ENCODE assay signal across 13 mouse cellular contexts in genomic region chr5:130065579-130065978, GRCm38 (mm10). TPM values are rescaled to one million over a fixed set of nuclear protein-coding genes. Genes with fewer than 3 reads are reported as not detected.
A peak's percentile ranks its signal among the peaks of the same experiment; 100 is the strongest.
DNase-seq lines count a peak whose midpoint lies in the region; ATAC-seq and TF ChIP-seq lines count a peak whose summit lies in the region.
"Had no signal": no experiment of that assay in that cellular context is flagged by ENCODE, and none has a peak within 500 bp of the region (broad histone marks: within the 10 kb centered on the region; RNA-seq: fewer than 3 reads in every experiment).

No protein-coding gene starts in this region.

- no peaks in the 10 kb centered on the region for H3K27me3 ChIP-seq in kidney, postnatal 0 days (ENCODE audit: insufficient read depth, low read length)
- no peaks in the 10 kb centered on the region for H3K27me3 ChIP-seq in ES-Bruce4 (ENCODE audit: control insufficient read depth, insufficient read depth, low read length, poor library complexity, severe bottlenecking)
- H3K27me3 ChIP-seq: hindbrain, embryonic 15.5 days; lung, embryonic 15.5 days; neural tube, embryonic 12.5 days had no signal

- no peaks in the 10 kb centered on the region; the same call in 1 of the 2 replicates for H3K4me1 ChIP-seq in kidney, postnatal 0 days (replicated peaks; ENCODE audit: insufficient read depth, low read length)
- no peaks in the 10 kb centered on the region for H3K4me1 ChIP-seq in ES-Bruce4 (ENCODE audit: control insufficient read depth, insufficient read depth, low read length)
- H3K4me1 ChIP-seq: hindbrain, embryonic 15.5 days; lung, embryonic 15.5 days; neural tube, embryonic 12.5 days had no signal

- ATAC-seq in kidney, postnatal 0 days (replicated peaks; ENCODE audit: low FRiP score, low read depth), result no peak
- ATAC-seq in granulocyte monocyte progenitor cell, adult 5-6 weeks (replicated peaks; ENCODE audit: poor library complexity, severe bottlenecking), result peak; percentile 82

- WGBS in kidney, postnatal 0 days, result 100% methylated on average over 1 of the region's 1 CpGs

- intact Hi-C loops in left cerebral cortex, postnatal 25 days (cut with DNase I), result no loop called here

- no peak overlapping the region for H3K9ac ChIP-seq in kidney, postnatal 0 days (ENCODE audit: low read depth, low read length)
- H3K9ac ChIP-seq in ES-Bruce4 (ENCODE audit: low read depth, poor library complexity, severe bottlenecking), result no peak overlapping the region
- H3K9ac ChIP-seq: hindbrain, embryonic 15.5 days; lung, embryonic 15.5 days; neural tube, embryonic 12.5 days had no signal

- peak; percentile 46 for TF ChIP-seq CTCF in kidney, postnatal 0 days (IDR thresholded peaks at IDR 0.05; ENCODE audit: low read depth)
- peak; percentile 22 for TF ChIP-seq CTCF in ES-Bruce4 (IDR thresholded peaks at IDR 0.05; ENCODE audit: low read depth, low read length)

- H3K36me3 ChIP-seq in kidney, postnatal 0 days (ENCODE audit: insufficient read depth, low read length), result 0 out of 2 replicates have a peak, but pooled peaks cover 3% of the 10 kb centered on the region
- no peaks in the 10 kb centered on the region for H3K36me3 ChIP-seq in ES-Bruce4 (ENCODE audit: control insufficient read depth, insufficient read depth, low read length, poor library complexity, severe bottlenecking)
- H3K36me3 ChIP-seq: lung, embryonic 15.5 days had no signal

- no peaks in the 10 kb centered on the region for H3K9me3 ChIP-seq in kidney, postnatal 0 days (replicated peaks; ENCODE audit: low read length)
- no peaks in the 10 kb centered on the region for H3K9me3 ChIP-seq in ES-Bruce4 (replicated peaks; ENCODE audit: control insufficient read depth, insufficient read depth, low read length, poor library complexity, severe bottlenecking)
- H3K9me3 ChIP-seq: hindbrain, embryonic 15.5 days; lung, embryonic 15.5 days had no signal

- no peak for DNase-seq in kidney, postnatal 0 days (ENCODE audit: low spot score)
- no peak for DNase-seq in kidney, adult 11 months
- DNase-seq in A20 (ENCODE audit: low read depth, low spot score), result peak; percentile 68
- DNase-seq in left cerebral cortex, postnatal 25 days (ENCODE audit: low spot score in 2 of 2), result no peak
- no peak for DNase-seq in cerebellum, adult 9-11 months
- no peak for DNase-seq in ovary, postnatal 10 days (ENCODE audit: low spot score)
- DNase-seq: cerebellum, postnatal 36 days; layer of hippocampus, postnatal 36 days had no signal

- H3K27ac ChIP-seq in kidney, postnatal 0 days, result no peak overlapping the region
- no peak overlapping the region for H3K27ac ChIP-seq in ES-Bruce4 (ENCODE audit: insufficient read depth, low read length)
- H3K27ac ChIP-seq: hindbrain, embryonic 15.5 days; lung, embryonic 15.5 days; neural tube, embryonic 12.5 days had no signal

- H3K4me3 ChIP-seq in kidney, postnatal 0 days (replicated peaks; ENCODE audit: low read depth, low read length), result no peak overlapping the region
- no peak overlapping the region for H3K4me3 ChIP-seq in ES-Bruce4 (ENCODE audit: low read depth, low read length)
- H3K4me3 ChIP-seq: hindbrain, embryonic 15.5 days; lung, embryonic 15.5 days; neural tube, embryonic 12.5 days had no signal

- no peak for TF ChIP-seq POLR2A in ES-Bruce4 (IDR thresholded peaks at IDR 0.05; ENCODE audit: insufficient read depth, low read length)

- no peak for TF ChIP-seq EP300 in ES-Bruce4 (IDR thresholded peaks at IDR 0.05; ENCODE audit: insufficient read depth, low read depth, low read length)

- H3K4me2 ChIP-seq in kidney, postnatal 0 days (ENCODE audit: low read length), result no peak overlapping the region
- H3K4me2 ChIP-seq: hindbrain, embryonic 15.5 days; lung, embryonic 15.5 days; neural tube, embryonic 12.5 days had no signal

RNA-seq across cellular contexts. Expression of gene Tpst1, which starts 7.5 kb away (rescaled TPM):
- polyA plus RNA-seq in kidney, postnatal 0 days (2015; fragmentation: Nextera tagmentation; extraction: Ambion mirVana), result 63.9 and 66.5 TPM in 2 replicates
- polyA plus RNA-seq in ES-Bruce4 (2011; ENCODE audit: insufficient read depth, insufficient read length, low read depth, missing spikeins), result 35.6 and 44.8 TPM in 2 replicates
- 16.0 and 17.3 TPM in 2 replicates for total RNA-seq in granulocyte monocyte progenitor cell, adult 5-6 weeks (2014; fragmentation: Nextera tagmentation)
- 3.4 and 7.5 TPM in 2 replicates for total RNA-seq in granulocyte monocyte progenitor cell, adult 5-6 weeks (2017)
- total RNA-seq in left cerebral cortex, postnatal 25 days (2021), result 10 to 100 TPM; 33.3 to 34.1 TPM

RNA-seq across cellular contexts. Expression of gene Crcp, which starts 36.5 kb away (rescaled TPM):
- 36.8 and 42.8 TPM in 2 replicates for polyA plus RNA-seq in kidney, postnatal 0 days (2015; fragmentation: Nextera tagmentation; extraction: Ambion mirVana)
- polyA plus RNA-seq in ES-Bruce4 (2011; ENCODE audit: insufficient read depth, insufficient read length, low read depth, missing spikeins), result 25.7 and 30.0 TPM in 2 replicates
- 31.2 and 52.0 TPM in 2 replicates for total RNA-seq in granulocyte monocyte progenitor cell, adult 5-6 weeks (2014; fragmentation: Nextera tagmentation)
- 40.7 and 67.6 TPM in 2 replicates for total RNA-seq in granulocyte monocyte progenitor cell, adult 5-6 weeks (2017)
- 10 to 100 TPM; 29.7 to 30.7 TPM for total RNA-seq in left cerebral cortex, postnatal 25 days (2021)

RNA-seq across cellular contexts. Expression of gene Asl, which starts 36.5 kb away (rescaled TPM):
- polyA plus RNA-seq in kidney, postnatal 0 days (2015; fragmentation: Nextera tagmentation; extraction: Ambion mirVana), result 86.4 and 94.1 TPM in 2 replicates
- polyA plus RNA-seq in ES-Bruce4 (2011; ENCODE audit: insufficient read depth, insufficient read length, low read depth, missing spikeins), result 60.7 and 63.4 TPM in 2 replicates
- total RNA-seq in granulocyte monocyte progenitor cell, adult 5-6 weeks (2014; fragmentation: Nextera tagmentation), result 34.6 and 40.6 TPM in 2 replicates
- 17.5 and 19.6 TPM in 2 replicates for total RNA-seq in granulocyte monocyte progenitor cell, adult 5-6 weeks (2017)
- 10 to 100 TPM; 18.8 to 19.0 TPM for total RNA-seq in left cerebral cortex, postnatal 25 days (2021)
